Mouse (Mus musculus): ENCODE measurements around the gene Oas1h.
A peak's percentile ranks its signal among the peaks of the same experiment; 100 is the strongest.

- no peak for TF ChIP-seq POLR2A (IDR thresholded peaks at IDR 0.05; ENCODE audit: low read depth, low read length)
- TF ChIP-seq CTCF (IDR thresholded peaks at IDR 0.05; ENCODE audit: borderline replicate concordance, insufficient read depth, low read length): peak; percentile 27; the same call in 1 of the 2 replicates
Observed at GRCm38 (mm10) chr5:120836731-120837585, 24.3 kb upstream of the Oas1h start.

Data from embryonic fibroblast, embryonic 13.5 days (primary cell).